Mouse (Mus musculus): ENCODE data around the gene Mmp14. TPM values are rescaled to one million over a fixed set of nuclear protein-coding genes. Genes with fewer than 3 reads are reported as not detected.

Mmp14 gene
- total and polyA plus RNA-seq, 2 experiments from 2014 or later, result 60.9 to 73.2 TPM

DNA sequence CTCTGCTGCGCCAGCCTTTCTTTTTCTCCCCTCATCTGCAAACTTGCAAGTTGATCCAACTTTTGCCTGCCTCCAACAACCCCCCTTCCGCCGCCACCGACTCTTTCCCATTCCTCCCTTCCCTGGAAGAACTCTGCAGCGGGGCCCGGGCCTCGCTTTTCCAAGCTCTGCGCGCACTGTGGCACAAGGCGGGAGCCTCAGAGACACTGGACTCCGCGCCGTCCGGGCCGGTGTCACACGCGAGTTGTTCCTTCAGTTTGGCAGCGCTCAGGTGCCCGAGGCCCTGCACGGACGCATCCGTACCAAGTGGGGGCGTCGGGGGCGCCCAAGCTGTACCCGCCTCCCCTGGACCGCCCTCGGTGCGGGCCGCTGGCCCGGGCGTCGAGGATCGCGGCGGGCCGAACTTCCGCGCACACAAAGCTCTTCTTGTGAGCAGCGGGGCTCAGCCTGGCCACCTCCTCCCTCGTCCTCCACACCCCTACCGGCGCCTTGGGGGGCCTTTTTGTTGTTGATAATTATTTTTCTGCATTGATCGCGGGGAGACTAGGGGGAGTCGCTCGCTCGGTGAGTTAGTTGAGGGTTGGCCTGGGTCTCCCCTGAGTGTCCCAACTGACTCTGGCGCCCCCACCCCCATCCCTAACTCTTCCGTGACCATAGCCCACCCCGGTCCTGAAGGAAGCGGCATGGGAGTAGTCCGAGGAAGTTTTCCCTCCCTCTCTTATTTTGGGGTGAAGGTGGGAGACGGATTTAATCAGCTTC, 845 bp downstream of the Mmp14 start:
- no peak for DNase-seq (ENCODE audit: low spot score)
- H3K4me3 ChIP-seq (ENCODE audit: low read depth, low read length), result peak overlapping the region; percentile 80
- peaks cover 14% of the 10 kb centered on the region for H3K36me3 ChIP-seq (replicated peaks; ENCODE audit: control insufficient read depth, insufficient read depth, low read length)
- peak; percentile 42 for ATAC-seq (ENCODE audit: insufficient read depth, low read depth)
- H3K9me3 ChIP-seq (replicated peaks; ENCODE audit: control insufficient read depth, low read length), result no peaks in the 10 kb centered on the region
- H3K4me2 ChIP-seq (ENCODE audit: low read depth, low read length), result peak overlapping the region; percentile 81
- WGBS, result 4% methylated on average over 47 of the region's 54 CpGs
- TF ChIP-seq EP300 (IDR thresholded peaks at IDR 0.05; ENCODE audit: low read depth) (no peak), CTCF (IDR thresholded peaks at IDR 0.05; ENCODE audit: low read depth) (no peak)
- peak overlapping the region; percentile 94 for H3K27ac ChIP-seq (ENCODE audit: low read depth)
- peak overlapping the region; percentile 95 for H3K9ac ChIP-seq (replicated peaks; ENCODE audit: low read depth, low read length)
- H3K27me3 ChIP-seq (ENCODE audit: control insufficient read depth, insufficient read depth, low read length), result no peaks in the 10 kb centered on the region
- H3K4me1 ChIP-seq (ENCODE audit: control insufficient read depth, insufficient read depth), result peaks cover 31% of the 10 kb centered on the region

DNA sequence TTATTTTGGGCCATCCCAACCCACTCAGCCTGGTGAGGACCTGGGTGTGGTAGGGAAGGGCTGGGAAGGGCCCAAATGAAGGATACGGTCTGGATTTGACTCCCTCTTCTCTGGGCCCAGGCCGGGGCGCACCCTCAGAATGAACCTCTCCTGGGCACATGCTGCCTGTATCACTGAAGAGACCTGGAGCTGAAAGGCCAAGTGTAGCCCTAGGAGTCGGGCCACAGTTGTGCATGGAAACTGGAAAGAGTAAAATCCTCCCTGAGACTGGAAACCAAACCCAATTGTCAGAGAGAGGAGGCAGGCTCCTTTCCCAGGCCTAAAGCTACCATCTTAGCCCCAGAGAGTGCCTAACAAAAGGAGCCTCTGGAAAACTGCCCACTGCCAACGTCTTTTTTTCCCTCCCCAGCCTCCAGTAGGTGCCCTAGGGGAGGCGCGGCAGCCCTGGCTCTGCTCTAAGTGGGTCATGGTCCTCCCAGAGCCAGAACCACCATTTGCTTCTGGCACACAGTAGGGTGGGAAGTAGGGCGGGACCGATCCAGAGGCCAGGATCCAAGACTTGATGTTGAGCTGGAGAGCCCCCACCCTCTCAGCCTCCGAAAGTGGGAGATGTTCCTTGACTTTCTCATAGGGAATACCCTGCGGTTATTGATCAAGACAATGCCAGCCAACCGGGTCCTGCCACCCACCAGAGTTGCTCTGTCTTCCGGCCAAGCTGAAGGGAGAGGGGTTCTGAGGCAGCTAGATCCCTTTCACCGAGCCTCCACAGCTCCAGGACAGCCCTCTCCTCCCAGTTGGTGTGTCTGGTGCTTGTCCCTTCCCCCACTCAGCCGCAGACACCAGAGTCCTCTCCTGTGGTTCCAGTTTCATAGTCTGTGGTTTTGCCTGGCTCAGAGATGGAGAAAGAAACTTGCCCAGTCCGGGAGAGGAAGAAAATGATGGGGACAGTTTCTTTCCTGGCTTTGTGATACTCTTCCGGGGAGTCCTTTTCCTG, 1.7 kb downstream of the Mmp14 start:
- peaks cover 17% of the 10 kb centered on the region for H3K36me3 ChIP-seq (replicated peaks; ENCODE audit: control insufficient read depth, insufficient read depth, low read length)
- ATAC-seq (ENCODE audit: insufficient read depth, low read depth) (no peak), DNase-seq (ENCODE audit: low spot score) (no peak)
- peaks cover 29% of the 10 kb centered on the region; the same call in 1 of the 2 replicates for H3K4me1 ChIP-seq (ENCODE audit: control insufficient read depth, insufficient read depth)
- peak overlapping the region; percentile 80 for H3K4me3 ChIP-seq (ENCODE audit: low read depth, low read length)
- H3K9me3 ChIP-seq (replicated peaks; ENCODE audit: control insufficient read depth, low read length), result no peaks in the 10 kb centered on the region
- H3K27me3 ChIP-seq (ENCODE audit: control insufficient read depth, insufficient read depth, low read length), result no peaks in the 10 kb centered on the region
- H3K27ac ChIP-seq (ENCODE audit: low read depth), result peak overlapping the region; percentile 94
- H3K9ac ChIP-seq (replicated peaks; ENCODE audit: low read depth, low read length), result peak overlapping the region; percentile 95
- 37% methylated on average over 17 of the region's 17 CpGs for whole genome bisulfite sequencing
- TF ChIP-seq CTCF (IDR thresholded peaks at IDR 0.05; ENCODE audit: low read depth) (no peak), EP300 (IDR thresholded peaks at IDR 0.05; ENCODE audit: low read depth) (no peak)
- H3K4me2 ChIP-seq (ENCODE audit: low read depth, low read length), result peak overlapping the region; percentile 81

- DNase-seq (ENCODE audit: low spot score) (no peak), ATAC-seq (ENCODE audit: insufficient read depth, low read depth) (no peak)
- peak overlapping the region; percentile 94; the same call in 1 of the 2 replicates for H3K27ac ChIP-seq (ENCODE audit: low read depth)
- peaks cover 29% of the 10 kb centered on the region; the same call in 1 of the 2 replicates for H3K4me1 ChIP-seq (ENCODE audit: control insufficient read depth, insufficient read depth)
- peaks cover 26% of the 10 kb centered on the region for H3K36me3 ChIP-seq (replicated peaks; ENCODE audit: control insufficient read depth, insufficient read depth, low read length)
- H3K4me3 ChIP-seq (ENCODE audit: low read depth, low read length), result peak overlapping the region; percentile 80
- H3K4me2 ChIP-seq (ENCODE audit: low read depth, low read length), result peak overlapping the region; percentile 81
- 58% methylated on average over 12 of the region's 12 CpGs for WGBS
- H3K9me3 ChIP-seq (replicated peaks; ENCODE audit: control insufficient read depth, low read length), result no peaks in the 10 kb centered on the region
- no peaks in the 10 kb centered on the region for H3K27me3 ChIP-seq (ENCODE audit: control insufficient read depth, insufficient read depth, low read length)
- H3K9ac ChIP-seq (replicated peaks; ENCODE audit: low read depth, low read length), result peak overlapping the region; percentile 95
- TF ChIP-seq CTCF (IDR thresholded peaks at IDR 0.05; ENCODE audit: low read depth), result no peak
- TF ChIP-seq EP300 (IDR thresholded peaks at IDR 0.05; ENCODE audit: low read depth), result no peak
These were observed 2.6 kb downstream of the Mmp14 start for GRCm38 (mm10) chr14:54433941-54434531.

GRCm38 (mm10) chr14:54435194-54435918, 3.9 kb downstream of the Mmp14 start:
- Histone ChIP-seq H3K36me3 (replicated peaks; ENCODE audit: control insufficient read depth, insufficient read depth, low read length) (peaks cover 35% of the 10 kb centered on the region), H3K4me3 (ENCODE audit: low read depth, low read length) (no peak overlapping the region), H3K9ac (replicated peaks; ENCODE audit: low read depth, low read length) (no peak overlapping the region), H3K9me3 (replicated peaks; ENCODE audit: control insufficient read depth, low read length) (no peaks in the 10 kb centered on the region), H3K4me1 (ENCODE audit: control insufficient read depth, insufficient read depth) (peaks cover 18% of the 10 kb centered on the region; the same call in 1 of the 2 replicates), H3K27ac (ENCODE audit: low read depth) (no peak overlapping the region), H3K27me3 (ENCODE audit: control insufficient read depth, insufficient read depth, low read length) (no peaks in the 10 kb centered on the region), H3K4me2 (ENCODE audit: low read depth, low read length) (no peak overlapping the region)
- ATAC-seq (ENCODE audit: insufficient read depth, low read depth) (no peak), DNase-seq (ENCODE audit: low spot score) (no peak)
- no peak for TF ChIP-seq EP300 (IDR thresholded peaks at IDR 0.05; ENCODE audit: low read depth)
- TF ChIP-seq CTCF (IDR thresholded peaks at IDR 0.05; ENCODE audit: low read depth), result no peak
- WGBS, result 64% methylated on average over 11 of the region's 11 CpGs
